Mouse (Mus musculus) G1E (cell line): ENCODE results near the gene Armc3. TPM values are rescaled to one million over a fixed set of nuclear protein-coding genes. Genes with fewer than 3 reads are reported as not detected.
"Not testable (repeated sequence)": the region's sequence is repeated elsewhere in the genome, so short reads cannot be mapped to it uniquely, and the experiment has no call there.

Experiments used
- ATAC-seq: 2 replicates; pipeline ENCODE4 v1.8.0; 2016; ENCODE audit warnings: mild to moderate bottlenecking; ENCODE audit not compliant: insufficient number of reproducible peaks, poor library complexity, low FRiP score, severe bottlenecking; ENCODE audit errors: extremely low read depth
- DNase-seq: peaks from one replicate; pipeline ENCODE4 v3.0.0; 2012; ENCODE audit warnings: low spot score
- H3K27me3 ChIP-seq: 2 replicates; pipeline ENCODE4 v1.6.1; 2012; ENCODE audit warnings: mild to moderate bottlenecking, low read length, inconsistent platforms; ENCODE audit not compliant: insufficient read depth
- H3K36me3 ChIP-seq: replicated peaks from 2 replicates; pipeline ENCODE3; 2012; ENCODE audit warnings: mild to moderate bottlenecking, inconsistent platforms
- H3K4me1 ChIP-seq: 2 replicates; pipeline ENCODE4 v1.6.1; 2012; ENCODE audit warnings: low read depth, low read length, inconsistent platforms, mixed read lengths; ENCODE audit not compliant: insufficient read depth
- H3K4me3 ChIP-seq: 2 replicates; pipeline ENCODE4 v1.5.1; 2012; ENCODE audit warnings: low read depth, mild to moderate bottlenecking, inconsistent platforms, low read length, moderate library complexity, mixed read lengths
- H3K9me3 ChIP-seq: replicated peaks from 2 replicates; pipeline ENCODE4 v1.6.1; 2012; ENCODE audit warnings: inconsistent platforms
- CTCF ChIP-seq: IDR thresholded peaks from 2 replicates; pipeline ENCODE4 v1.5.1; 2012; ENCODE audit warnings: low read depth, low read length, inconsistent platforms, mixed read lengths
- GATA1 ChIP-seq: IDR thresholded peaks from 2 replicates; pipeline ENCODE4 v1.6.1; 2012; ENCODE audit warnings: borderline replicate concordance, low read length, inconsistent platforms, mixed read lengths
- GATA2 ChIP-seq: IDR thresholded peaks from 2 replicates; pipeline ENCODE4 v1.6.1; 2012; ENCODE audit warnings: low read depth, low read length, inconsistent platforms, borderline replicate concordance
- POLR2AphosphoS5 ChIP-seq: IDR thresholded peaks from 2 replicates; pipeline ENCODE4 v1.6.1; 2012; ENCODE audit warnings: low read depth, low read length, inconsistent platforms; ENCODE audit not compliant: insufficient replicate concordance
- TAL1 ChIP-seq: conservative IDR thresholded peaks from 2 replicates; pipeline ENCODE4 v1.6.1; 2012; ENCODE audit warnings: low read depth, low read length, inconsistent platforms, mixed read lengths
- polyA plus RNA-seq: library from polyadenylated mRNA; stranded (reverse); fragments of >175 nt; gene quantifications from 2 replicates; pipeline ENCODE4 v1.2.3, GENCODE M21; 2012
- total RNA-seq, 2 experiments: library from RNA; stranded (forward) in 1 of 2; stranded (reverse) in 1 of 2; fragments of 200-1000 nt in 1 of 2; fragments of >200 nt in 1 of 2; fragmentation: Nextera tagmentation in 1 of 2; gene quantifications; 2 replicates each; pipeline ENCODE4 v1.2.3; 2014 to 2017

Gene Armc3
- total and polyA plus RNA-seq, 3 experiments, result 0.16 TPM; not detected in 2

- Histone ChIP-seq H3K4me1 (no peaks in the 10 kb centered on the region), H3K9me3 (no peaks in the 10 kb centered on the region), H3K4me3 (no peak overlapping the region), H3K27me3 (peaks cover 23% of the 10 kb centered on the region), H3K36me3 (no peaks in the 10 kb centered on the region)
- no peak for DNase-seq
- no peak for ATAC-seq
- no peak for TF ChIP-seq CTCF
- TF ChIP-seq POLR2AphosphoS5, result no peak
- TF ChIP-seq TAL1, result no peak
- TF ChIP-seq GATA2, result no peak
Measured at GRCm38 (mm10) chr2:19316691-19317090, 117.6 kb downstream of the Armc3 start.

GRCm38 (mm10) chr2:19317151-19317812, 118.2 kb downstream of the Armc3 start:
- not testable (repeated sequence) for H3K4me1 ChIP-seq, H3K9me3 ChIP-seq, H3K4me3 ChIP-seq, H3K36me3 ChIP-seq, DNase-seq, ATAC-seq
- peaks cover 23% of the 10 kb centered on the region for H3K27me3 ChIP-seq

- no peak for ATAC-seq
- Histone ChIP-seq H3K4me3 (no peak overlapping the region), H3K9me3 (no peaks in the 10 kb centered on the region), H3K36me3 (no peaks in the 10 kb centered on the region), H3K27me3 (peaks cover 20% of the 10 kb centered on the region), H3K4me1 (no peaks in the 10 kb centered on the region)
- no peak for DNase-seq
- no peak for TF ChIP-seq GATA2
- TF ChIP-seq CTCF, result no peak
- TF ChIP-seq GATA1, result no peak
- TF ChIP-seq TAL1, result no peak
- no peak for TF ChIP-seq POLR2AphosphoS5
Measured at GRCm38 (mm10) chr2:19318499-19318898, 119.4 kb downstream of the Armc3 start.

- no peaks in the 10 kb centered on the region for H3K4me1 ChIP-seq
- H3K36me3 ChIP-seq, result no peaks in the 10 kb centered on the region
- H3K9me3 ChIP-seq, result no peaks in the 10 kb centered on the region
- DNase-seq (no peak), ATAC-seq (no peak)
- TF ChIP-seq CTCF (no peak), GATA1 (no peak), POLR2AphosphoS5 (no peak), GATA2 (no peak), TAL1 (no peak)
- no peak overlapping the region for H3K4me3 ChIP-seq
- peaks cover 17% of the 10 kb centered on the region for H3K27me3 ChIP-seq
Measured at GRCm38 (mm10) chr2:19319284-19319683, 120.2 kb downstream of the Armc3 start.

GRCm38 (mm10) chr2:19322448-19322847, 123.3 kb downstream of the Armc3 start:
- H3K4me3 ChIP-seq, result no peak overlapping the region
- H3K27me3 ChIP-seq, result peaks cover 14% of the 10 kb centered on the region
- DNase-seq (no peak), ATAC-seq (no peak)
- TF ChIP-seq GATA2 (no peak), GATA1 (no peak), CTCF (no peak), TAL1 (no peak), POLR2AphosphoS5 (no peak)
- no peaks in the 10 kb centered on the region for H3K4me1 ChIP-seq
- H3K9me3 ChIP-seq, result no peaks in the 10 kb centered on the region
- H3K36me3 ChIP-seq, result no peaks in the 10 kb centered on the region

- H3K9me3 ChIP-seq, result no peaks in the 10 kb centered on the region
- H3K36me3 ChIP-seq, result no peaks in the 10 kb centered on the region
- ATAC-seq (no peak), DNase-seq (no peak)
- H3K27me3 ChIP-seq, result 0 out of 2 replicates have a peak, but pooled peaks cover 3% of the 10 kb centered on the region
- H3K4me3 ChIP-seq, result no peak overlapping the region
- no peaks in the 10 kb centered on the region for H3K4me1 ChIP-seq
- TF ChIP-seq GATA1, result no peak
- no peak for TF ChIP-seq POLR2AphosphoS5
- TF ChIP-seq TAL1, result no peak
- TF ChIP-seq CTCF, result no peak
- no peak for TF ChIP-seq GATA2
Measured at GRCm38 (mm10) chr2:19326376-19326775, 127.3 kb downstream of the Armc3 start.

GRCm38 (mm10) chr2:19327811-19328210, 128.7 kb downstream of the Armc3 start:
- no peaks in the 10 kb centered on the region for H3K4me1 ChIP-seq
- no peak overlapping the region for H3K4me3 ChIP-seq
- no peaks in the 10 kb centered on the region for H3K36me3 ChIP-seq
- H3K27me3 ChIP-seq, result 0 out of 2 replicates have a peak, but pooled peaks cover 5% of the 10 kb centered on the region
- no peak for DNase-seq
- TF ChIP-seq TAL1 (no peak), POLR2AphosphoS5 (no peak), GATA2 (no peak), CTCF (no peak), GATA1 (no peak)
- ATAC-seq, result no peak
- H3K9me3 ChIP-seq, result no peaks in the 10 kb centered on the region
